Mouse (Mus musculus) heart, postnatal 0 days (tissue): Measurements from ENCODE around the gene Cdt1.

Experiments
- CTCF ChIP-seq: IDR thresholded peaks from 2 replicates; pipeline ENCODE4 v1.5.1; 2016; ENCODE audit warnings: antibody characterized with exemption, control low read depth, low read depth
- EP300 ChIP-seq: IDR thresholded peaks from 2 replicates; pipeline ENCODE4 v1.6.1; 2016; ENCODE audit warnings: antibody characterized with exemption, low read depth

- no peak for TF ChIP-seq CTCF
- no peak for TF ChIP-seq EP300
These were observed 28.2 kb downstream of the Cdt1 start for GRCm38 (mm10) chr8:122596031-122596430.
